Mouse (Mus musculus) monocyte, adult 2 months (primary cell): ENCODE results near the gene Vsx2.

ENCODE experiments used
- DNase-seq, 2 experiments: peaks; one replicate each; pipeline ENCODE4 v3.0.0; 2022; ENCODE audit warnings: low spot score in 2 of 2, low read depth in 1 of 2

Gene Vsx2

GRCm38 (mm10) chr12:84640654-84641053 is 71.1 kb downstream of the Vsx2 start, which contains the start of gene Vrtn:
TSS of gene Vrtn (plus strand) at chr12:84641019.
- no peak for DNase-seq
